Mouse (Mus musculus) heart, adult 2 months (tissue): ENCODE measurements at regions not wholly inside any gene's neighbourhood (a gene's known extent, or its start where the extent isn't known, plus 50 kb on each side); places are given as distances from the start of the nearest gene placed in this dataset.

Experiments
- DNase-seq, 2 experiments: peaks; one replicate each; pipeline ENCODE4 v3.0.0; 2021
- H3K27ac ChIP-seq: fragments of 200-600 bp; 2 replicates; pipeline ENCODE4 v1.8.1; 2022
- H3K27me3 ChIP-seq: fragments of 200-500 bp; 2 replicates; pipeline ENCODE4 v1.6.1; 2012; ENCODE audit warnings: mild to moderate bottlenecking, low read length, inconsistent platforms, mixed read lengths; ENCODE audit not compliant: control insufficient read depth, insufficient read depth
- H3K36me3 ChIP-seq: fragments of 200-500 bp; 2 replicates; pipeline ENCODE4 v1.6.1; 2012; ENCODE audit warnings: low read length, inconsistent platforms; ENCODE audit not compliant: control insufficient read depth, insufficient read depth
- H3K4me1 ChIP-seq: fragments of 200-500 bp; 2 replicates; pipeline ENCODE4 v1.6.1; 2011; ENCODE audit warnings: low read length; ENCODE audit not compliant: control insufficient read depth, insufficient read depth
- H3K4me3 ChIP-seq: fragments of 200-600 bp; 2 replicates; pipeline ENCODE4 v1.8.1; 2022
- H3K79me2 ChIP-seq: fragments of 200-500 bp; replicated peaks from 2 replicates; pipeline ENCODE4 v1.6.1; 2012; ENCODE audit warnings: mild to moderate bottlenecking, inconsistent platforms, low read length, moderate library complexity, mixed read lengths; ENCODE audit not compliant: control insufficient read depth, insufficient read depth
- H3K9ac ChIP-seq: fragments of 200-500 bp; 2 replicates; pipeline ENCODE4 v1.6.1; 2012; ENCODE audit warnings: low read depth, mild to moderate bottlenecking, control low read depth, inconsistent platforms, low read length, mixed read lengths
- CTCF ChIP-seq: fragments of 200-600 bp; IDR thresholded peaks from 2 replicates; pipeline ENCODE4 v1.8.1; 2022; ENCODE audit warnings: antibody characterized with exemption, mild to moderate bottlenecking, moderate library complexity
- EP300 ChIP-seq: fragments of 200-500 bp; IDR thresholded peaks from 2 replicates; pipeline ENCODE4 v1.6.1; 2011; ENCODE audit warnings: low read depth, low read length, control low read depth; ENCODE audit not compliant: insufficient read depth
- POLR2A ChIP-seq: fragments of 200-500 bp; IDR thresholded peaks from 2 replicates; pipeline ENCODE4 v1.6.1; 2011; ENCODE audit warnings: mild to moderate bottlenecking, low read depth, low read length, control low read depth; ENCODE audit not compliant: insufficient read depth
- WGBS: fragments of 180-500 bp; shearing (Covaris S2); methylation state at CpG from one replicate; pipeline ENCODE4 v1.1.7; 2018; 5-methylcytosine and 5-hydroxymethylcytosine counted together
- intact Hi-C: fragments of 180-260 bp; cut with DNase I; formaldehyde crosslinking; loops from one replicate; pipeline ENCODE4 v1.15.1; 2025

- WGBS, result 92% methylated on average over 13 of the region's 13 CpGs
Measured at GRCm38 (mm10) chr9:61092834-61093479, 279.2 kb upstream of the Tle3 start.

GRCm38 (mm10) chr9:61095069-61095775 is 276.9 kb upstream of the Tle3 start:
- 67% methylated on average over 2 of the region's 2 CpGs for WGBS
- DNase-seq, result no peak

More at GRCm38 (mm10) chr9:61092834-61093479, 279.2 kb upstream of the Tle3 start:
- Histone ChIP-seq H3K4me3 (no peak overlapping the region), H3K27ac (no peak overlapping the region), H3K9ac (no peak overlapping the region), H3K79me2 (no peaks in the 10 kb centered on the region), H3K36me3 (no peaks in the 10 kb centered on the region), H3K4me1 (no peaks in the 10 kb centered on the region), H3K27me3 (no peaks in the 10 kb centered on the region; the same call in none of the 2 replicates)
- no peak for DNase-seq
- no peak for TF ChIP-seq POLR2A
- TF ChIP-seq EP300, result no peak
- no peak for TF ChIP-seq CTCF
- intact Hi-C loops, result no loop called here

GRCm38 (mm10) chr9:61101741-61102450 is 270.3 kb upstream of the Tle3 start:
- 89% methylated on average over 7 of the region's 7 CpGs for WGBS
- no peaks in the 10 kb centered on the region for H3K4me1 ChIP-seq
- intact Hi-C loops, result no loop called here

More at GRCm38 (mm10) chr9:61095069-61095775, 276.9 kb upstream of the Tle3 start:
- no peaks in the 10 kb centered on the region for H3K36me3 ChIP-seq
- no peak overlapping the region for H3K9ac ChIP-seq
- intact Hi-C loops, result no loop called here
- H3K4me3 ChIP-seq, result no peak overlapping the region
- TF ChIP-seq CTCF (no peak), POLR2A (no peak)
- H3K79me2 ChIP-seq, result no peaks in the 10 kb centered on the region
- no peaks in the 10 kb centered on the region; the same call in 1 of the 2 replicates for H3K27me3 ChIP-seq
- H3K4me1 ChIP-seq, result no peaks in the 10 kb centered on the region
- no peak overlapping the region for H3K27ac ChIP-seq

GRCm38 (mm10) chr9:61102451-61103358 is 269.5 kb upstream of the Tle3 start:
- Histone ChIP-seq H3K4me1 (no peaks in the 10 kb centered on the region), H3K79me2 (no peaks in the 10 kb centered on the region), H3K4me3 (no peak overlapping the region), H3K36me3 (no peaks in the 10 kb centered on the region), H3K27ac (no peak overlapping the region), H3K9ac (no peak overlapping the region), H3K27me3 (no peaks in the 10 kb centered on the region)
- intact Hi-C loops, result no loop called here
- whole genome bisulfite sequencing, result 86% methylated on average over 24 of the region's 24 CpGs
- no peak for TF ChIP-seq POLR2A
- no peak for TF ChIP-seq EP300
- no peak for TF ChIP-seq CTCF
- DNase-seq, result no peak

More at GRCm38 (mm10) chr9:61101741-61102450, 270.3 kb upstream of the Tle3 start:
- H3K4me3 ChIP-seq, result no peak overlapping the region
- no peaks in the 10 kb centered on the region for H3K27me3 ChIP-seq
- H3K36me3 ChIP-seq, result no peaks in the 10 kb centered on the region
- TF ChIP-seq CTCF (no peak), EP300 (no peak), POLR2A (no peak)
- no peak overlapping the region for H3K27ac ChIP-seq
- DNase-seq, result no peak
- H3K79me2 ChIP-seq, result no peaks in the 10 kb centered on the region
- no peak overlapping the region for H3K9ac ChIP-seq

GRCm38 (mm10) chr9:61105550-61106280 is 266.5 kb upstream of the Tle3 start:
- no peak overlapping the region for H3K4me3 ChIP-seq
- no peak overlapping the region for H3K9ac ChIP-seq
- no peaks in the 10 kb centered on the region for H3K79me2 ChIP-seq
- H3K4me1 ChIP-seq, result no peaks in the 10 kb centered on the region
- intact Hi-C loops, result no loop called here
- no peak overlapping the region for H3K27ac ChIP-seq
- WGBS, result 83% methylated on average over 15 of the region's 15 CpGs
- TF ChIP-seq CTCF (no peak), EP300 (no peak), POLR2A (no peak)
- no peaks in the 10 kb centered on the region; the same call in 1 of the 2 replicates for H3K27me3 ChIP-seq
- DNase-seq, result no peak
- H3K36me3 ChIP-seq, result no peaks in the 10 kb centered on the region
